Comparison of ENCODE assay signal across 8 mouse cellular contexts in genomic region chr8:66442778-66443177, GRCm38 (mm10). TPM values are rescaled to one million over a fixed set of nuclear protein-coding genes. Genes with fewer than 3 reads are reported as not detected.
A peak's percentile ranks its signal among the peaks of the same experiment; 100 is the strongest.
DNase-seq lines count a peak whose midpoint lies in the region.

No protein-coding gene starts in this region.

- 33% methylated on average over 1 of the region's 1 CpGs for WGBS in heart, embryonic 10.5 days

- DNase-seq in heart, postnatal 10 days: peak; percentile 7 to 32
- no peak for DNase-seq in heart, embryonic 10.5 days (ENCODE audit: low spot score)
- peak; percentile 45 for DNase-seq in testis, postnatal 10 days (ENCODE audit: low spot score)
- DNase-seq in testis, postnatal 14 days (ENCODE audit: low spot score): no peak
- peak; percentile 15 to 41 for DNase-seq in frontal cortex, postnatal 36 days (ENCODE audit: low spot score in 2 of 2)
- DNase-seq in naive thymus-derived CD4-positive, alpha-beta T cell, adult 2 months (ENCODE audit: low read depth): peak; percentile 7
- DNase-seq in gastrocnemius, postnatal 10 days: no peak
- DNase-seq in T-cell, adult 2 months (ENCODE audit: low spot score): no peak

- H3K27ac ChIP-seq in heart, embryonic 10.5 days: no peak overlapping the region

- H3K36me3 ChIP-seq in heart, embryonic 10.5 days: no peaks in the 10 kb centered on the region

- H3K4me1 ChIP-seq in heart, embryonic 10.5 days: peaks cover 3% of the 10 kb centered on the region; the same call in 1 of the 2 replicates

- H3K27me3 ChIP-seq in heart, embryonic 10.5 days (ENCODE audit: insufficient read depth, poor library complexity, severe bottlenecking): no peaks in the 10 kb centered on the region

- H3K4me3 ChIP-seq in heart, embryonic 10.5 days: no peak overlapping the region

- H3K9me3 ChIP-seq in heart, embryonic 10.5 days: no peaks in the 10 kb centered on the region

- intact Hi-C loops in heart, postnatal 10 days (cut with DNase I): loop anchor here (5.0 kb wide), 1 partner anchor 120 kb away; no protein-coding TSS in a partner anchor

RNA-seq across cellular contexts. Expression of gene Tma16, which starts 43.6 kb away (rescaled TPM):
- total RNA-seq in heart, postnatal 10 days (2021): 1 to 10 TPM; 4.6 to 5.1 TPM
- 11.9 and 17.2 TPM in 2 replicates for polyA plus RNA-seq in heart, embryonic 10.5 days (2016; fragmentation: Nextera tagmentation; extraction: Ambion mirVana)
- 1 to 10 TPM; 5.5 to 6.7 TPM for total RNA-seq in gastrocnemius, postnatal 10 days (2021)

Comparison
In these comparisons a context has a peak if more than half of its experiments do, and no peak if none do; other contexts are left out.
1. DNase-seq: peak in heart, postnatal 10 days (2 of 2), testis, postnatal 10 days (single experiment), frontal cortex, postnatal 36 days (2 of 2) and naive thymus-derived CD4-positive, alpha-beta T cell, adult 2 months (single experiment); none in heart, embryonic 10.5 days (single experiment), testis, postnatal 14 days (single experiment), gastrocnemius, postnatal 10 days (single experiment) and T-cell, adult 2 months (single experiment).